Mouse (Mus musculus): ENCODE measurements at regions not wholly inside any gene's neighbourhood (a gene's known extent, or its start where the extent isn't known, plus 50 kb on each side); places are given as distances from the start of the nearest gene placed in this dataset.

- peak in 1 of 2 experiments; percentile 9 for DNase-seq
These were observed 61.2 kb upstream of the Zc3h12c start for GRCm38 (mm10) chr9:52229589-52229988.

- DNase-seq, result no peak
These were observed 57.3 kb upstream of the Zc3h12c start for GRCm38 (mm10) chr9:52225646-52226045.

- no peak for DNase-seq
These were observed 55.2 kb upstream of the Zc3h12c start for GRCm38 (mm10) chr9:52223509-52224113.

Data from thymus, adult 18-20 months (tissue).